Mouse (Mus musculus): ENCODE measurements around the gene Ltf. TPM values are rescaled to one million over a fixed set of nuclear protein-coding genes. Genes with fewer than 3 reads are reported as not detected.

The Ltf gene
- polyA plus RNA-seq, 1 experiment from 2014 or later, result 8.3 TPM

- Histone ChIP-seq H3K36me3 (ENCODE audit: control insufficient read depth, insufficient read depth) (no peaks in the 10 kb centered on the region), H3K4me1 (replicated peaks; ENCODE audit: control insufficient read depth, insufficient read depth, low read length) (no peaks in the 10 kb centered on the region), H3K27me3 (replicated peaks; ENCODE audit: control insufficient read depth, insufficient read depth, low read length) (no peaks in the 10 kb centered on the region), H3K9ac (ENCODE audit: low read depth, low read length) (no peak overlapping the region), H3K4me3 (ENCODE audit: low read depth, low read length) (no peak overlapping the region), H3K27ac (ENCODE audit: low read depth, low read length) (no peak overlapping the region), H3K4me2 (replicated peaks; ENCODE audit: low read depth) (no peak overlapping the region), H3K9me3 (ENCODE audit: control insufficient read depth) (no peaks in the 10 kb centered on the region)
- TF ChIP-seq CTCF (IDR thresholded peaks at IDR 0.05; ENCODE audit: low read depth), result peak; percentile 26
- ATAC-seq, result no peak
- 81% methylated on average over 5 of the region's 5 CpGs for WGBS
Observed at GRCm38 (mm10) chr9:111047266-111047665, 28.2 kb downstream of the Ltf start.

- 81% methylated on average over 3 of the region's 3 CpGs for WGBS
- no peaks in the 10 kb centered on the region for H3K9me3 ChIP-seq (ENCODE audit: control insufficient read depth)
- H3K4me3 ChIP-seq (ENCODE audit: low read depth, low read length), result no peak overlapping the region
- TF ChIP-seq CTCF (IDR thresholded peaks at IDR 0.05; ENCODE audit: low read depth), result no peak
- ATAC-seq, result no peak
- H3K4me2 ChIP-seq (replicated peaks; ENCODE audit: low read depth), result no peak overlapping the region
- no peaks in the 10 kb centered on the region for H3K36me3 ChIP-seq (ENCODE audit: control insufficient read depth, insufficient read depth)
- H3K27ac ChIP-seq (ENCODE audit: low read depth, low read length), result no peak overlapping the region
- H3K27me3 ChIP-seq (replicated peaks; ENCODE audit: control insufficient read depth, insufficient read depth, low read length), result no peaks in the 10 kb centered on the region
- H3K9ac ChIP-seq (ENCODE audit: low read depth, low read length), result no peak overlapping the region
- H3K4me1 ChIP-seq (replicated peaks; ENCODE audit: control insufficient read depth, insufficient read depth, low read length), result no peaks in the 10 kb centered on the region
Observed at GRCm38 (mm10) chr9:111048452-111048851, 29.4 kb downstream of the Ltf start.

- ATAC-seq, result no peak
- H3K9me3 ChIP-seq (ENCODE audit: control insufficient read depth), result no peaks in the 10 kb centered on the region
- no peak overlapping the region for H3K4me2 ChIP-seq (replicated peaks; ENCODE audit: low read depth)
- H3K36me3 ChIP-seq (ENCODE audit: control insufficient read depth, insufficient read depth), result no peaks in the 10 kb centered on the region
- H3K27ac ChIP-seq (ENCODE audit: low read depth, low read length), result no peak overlapping the region
- TF ChIP-seq CTCF (IDR thresholded peaks at IDR 0.05; ENCODE audit: low read depth), result no peak
- no peak overlapping the region for H3K4me3 ChIP-seq (ENCODE audit: low read depth, low read length)
- H3K27me3 ChIP-seq (replicated peaks; ENCODE audit: control insufficient read depth, insufficient read depth, low read length), result no peaks in the 10 kb centered on the region
- WGBS, result 74% methylated on average over 9 of the region's 9 CpGs
- 0 out of 2 replicates have a peak, but pooled peaks cover 4% of the 10 kb centered on the region for H3K4me1 ChIP-seq (replicated peaks; ENCODE audit: control insufficient read depth, insufficient read depth, low read length)
- H3K9ac ChIP-seq (ENCODE audit: low read depth, low read length), result no peak overlapping the region
Observed at GRCm38 (mm10) chr9:111054923-111055322, 35.9 kb downstream of the Ltf start.

GRCm38 (mm10) chr9:111055800-111056518, 36.9 kb downstream of the Ltf start:
- Histone ChIP-seq H3K4me3 (ENCODE audit: low read depth, low read length) (peak overlapping the region; percentile 54), H3K27ac (ENCODE audit: low read depth, low read length) (no peak overlapping the region), H3K9me3 (ENCODE audit: control insufficient read depth) (no peaks in the 10 kb centered on the region), H3K9ac (ENCODE audit: low read depth, low read length) (peak overlapping the region; percentile 45), H3K4me2 (replicated peaks; ENCODE audit: low read depth) (peak overlapping the region; percentile 82), H3K27me3 (replicated peaks; ENCODE audit: control insufficient read depth, insufficient read depth, low read length) (no peaks in the 10 kb centered on the region), H3K36me3 (ENCODE audit: control insufficient read depth, insufficient read depth) (no peaks in the 10 kb centered on the region), H3K4me1 (replicated peaks; ENCODE audit: control insufficient read depth, insufficient read depth, low read length) (0 out of 2 replicates have a peak, but pooled peaks cover 4% of the 10 kb centered on the region)
- TF ChIP-seq CTCF (IDR thresholded peaks at IDR 0.05; ENCODE audit: low read depth), result no peak
- 45% methylated on average over 29 of the region's 29 CpGs for WGBS
- no peak for ATAC-seq

GRCm38 (mm10) chr9:111056519-111056797, 37.4 kb downstream of the Ltf start:
- peak overlapping the region; percentile 82 for H3K4me2 ChIP-seq (replicated peaks; ENCODE audit: low read depth)

GRCm38 (mm10) chr9:111056798-111057543, 37.9 kb downstream of the Ltf start, which contains the start of gene Ccrl2:
TSS of gene Ccrl2 (minus strand) at chr9:111057519.
- H3K9me3 ChIP-seq (ENCODE audit: control insufficient read depth), result no peaks in the 10 kb centered on the region
- H3K36me3 ChIP-seq (ENCODE audit: control insufficient read depth, insufficient read depth), result no peaks in the 10 kb centered on the region
- no peaks in the 10 kb centered on the region for H3K27me3 ChIP-seq (replicated peaks; ENCODE audit: control insufficient read depth, insufficient read depth, low read length)
- TF ChIP-seq CTCF (IDR thresholded peaks at IDR 0.05; ENCODE audit: low read depth), result peak; percentile 2; the same call in 1 of the 2 replicates
- WGBS, result 5% methylated on average over 17 of the region's 17 CpGs
- peak within 1 kb of the TSS; percentile 30; the same call in 1 of the 2 replicates for H3K27ac ChIP-seq (ENCODE audit: low read depth, low read length)
- peak within 1 kb of the TSS; percentile 45 for H3K9ac ChIP-seq (ENCODE audit: low read depth, low read length)
- H3K4me1 ChIP-seq (replicated peaks; ENCODE audit: control insufficient read depth, insufficient read depth, low read length), result 0 out of 2 replicates have a peak, but pooled peaks cover 4% of the 10 kb centered on the region
- H3K4me2 ChIP-seq (replicated peaks; ENCODE audit: low read depth), result peak within 1 kb of the TSS; percentile 82
- peak within 1 kb of the TSS; percentile 54 for H3K4me3 ChIP-seq (ENCODE audit: low read depth, low read length)
- ATAC-seq, result peak; percentile 57; the same call in 1 of the 2 replicates

More at GRCm38 (mm10) chr9:111056519-111056797, 37.4 kb downstream of the Ltf start:
- Histone ChIP-seq H3K4me1 (replicated peaks; ENCODE audit: control insufficient read depth, insufficient read depth, low read length) (0 out of 2 replicates have a peak, but pooled peaks cover 4% of the 10 kb centered on the region), H3K36me3 (ENCODE audit: control insufficient read depth, insufficient read depth) (no peaks in the 10 kb centered on the region), H3K9ac (ENCODE audit: low read depth, low read length) (peak overlapping the region; percentile 45), H3K9me3 (ENCODE audit: control insufficient read depth) (no peaks in the 10 kb centered on the region), H3K27ac (ENCODE audit: low read depth, low read length) (0 out of 2 replicates have a peak overlapping the region, but pooled peaks have one; percentile 30), H3K4me3 (ENCODE audit: low read depth, low read length) (peak overlapping the region; percentile 54), H3K27me3 (replicated peaks; ENCODE audit: control insufficient read depth, insufficient read depth, low read length) (no peaks in the 10 kb centered on the region)
- 5% methylated on average over 11 of the region's 11 CpGs for WGBS
- ATAC-seq, result no peak
- no peak for TF ChIP-seq CTCF (IDR thresholded peaks at IDR 0.05; ENCODE audit: low read depth)
